In the genomic region with DNA sequence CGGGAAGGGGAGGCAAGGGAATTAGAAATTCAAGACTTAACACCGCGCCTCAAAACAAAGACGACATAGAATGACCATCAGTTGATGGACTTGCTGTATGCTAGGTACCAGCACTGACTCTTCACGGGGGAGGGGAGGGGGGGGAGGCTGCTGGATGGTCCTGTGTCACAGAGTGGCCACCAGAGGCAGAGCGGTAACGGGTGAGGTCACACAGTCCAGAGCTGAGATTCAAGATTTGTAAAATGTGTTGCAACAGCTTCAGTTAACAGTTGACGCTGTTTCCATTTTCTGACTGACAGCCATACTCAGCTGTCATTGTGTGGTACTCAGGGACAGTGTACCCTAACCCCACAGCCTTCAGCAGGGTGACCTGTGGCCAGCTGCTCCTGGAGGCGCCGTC, we compare ENCODE assay signal across 9 mouse cellular contexts. TPM values are rescaled to one million over a fixed set of nuclear protein-coding genes. Genes with fewer than 3 reads are reported as not detected.
A peak's percentile ranks its signal among the peaks of the same experiment; 100 is the strongest.
DNase-seq lines count a peak whose midpoint lies in the region; ATAC-seq lines count a peak whose summit lies in the region.
"Had no signal": no experiment of that assay in that cellular context is flagged by ENCODE, and none has a peak within 500 bp of the region (broad histone marks: within the 10 kb centered on the region; RNA-seq: fewer than 3 reads in every experiment).

No protein-coding gene starts in this region.

- peaks cover 30% of the 10 kb centered on the region for H3K36me3 ChIP-seq in kidney, embryonic 14.5 days (ENCODE audit: control insufficient read depth, insufficient read depth, low read length)
- peaks cover 28% of the 10 kb centered on the region for H3K36me3 ChIP-seq in embryonic facial prominence, embryonic 13.5 days
- peaks cover 65% of the 10 kb centered on the region for H3K36me3 ChIP-seq in hindbrain, embryonic 13.5 days
- H3K36me3 ChIP-seq in midbrain, embryonic 13.5 days = peaks cover 54% of the 10 kb centered on the region

- no peak for DNase-seq in kidney, adult 9 months
- DNase-seq in cerebellum, adult 9-10 months = no peak
- DNase-seq in frontal cortex, postnatal 14 days (ENCODE audit: low spot score in 2 of 2) = no peak

- no peak for ATAC-seq in kidney, embryonic 14.5 days (ENCODE audit: low FRiP score, low TSS enrichment)
- ATAC-seq in embryonic facial prominence, embryonic 13.5 days (ENCODE audit: insufficient number of reproducible peaks, insufficient read depth, low FRiP score, low TSS enrichment, low read depth) = no peak
- ATAC-seq in hindbrain, embryonic 13.5 days (ENCODE audit: low FRiP score) = no peak
- no peak for ATAC-seq in midbrain, embryonic 13.5 days

- H3K4me1 ChIP-seq in kidney, embryonic 14.5 days (ENCODE audit: control insufficient read depth, insufficient read depth, low read length) = no peaks in the 10 kb centered on the region
- peaks cover 16% of the 10 kb centered on the region for H3K4me1 ChIP-seq in embryonic facial prominence, embryonic 13.5 days
- H3K4me1 ChIP-seq in hindbrain, embryonic 13.5 days (replicated peaks) = peaks cover 27% of the 10 kb centered on the region
- peaks cover 31% of the 10 kb centered on the region for H3K4me1 ChIP-seq in midbrain, embryonic 13.5 days (replicated peaks)

- no peaks in the 10 kb centered on the region for H3K9me3 ChIP-seq in kidney, embryonic 14.5 days (ENCODE audit: control insufficient read depth, low read length)
- no peaks in the 10 kb centered on the region for H3K9me3 ChIP-seq in embryonic facial prominence, embryonic 13.5 days
- no peaks in the 10 kb centered on the region for H3K9me3 ChIP-seq in hindbrain, embryonic 13.5 days
- no peaks in the 10 kb centered on the region for H3K9me3 ChIP-seq in midbrain, embryonic 13.5 days

- 0 out of 2 replicates have a peak overlapping the region, but pooled peaks have one; percentile 51 for H3K4me2 ChIP-seq in kidney, embryonic 14.5 days (replicated peaks; ENCODE audit: low read depth, low read length)
- H3K4me2 ChIP-seq in embryonic facial prominence, embryonic 13.5 days = peak overlapping the region; percentile 64; the same call in 1 of the 2 replicates
- H3K4me2 ChIP-seq in hindbrain, embryonic 13.5 days = peak overlapping the region; percentile 53
- peak overlapping the region; percentile 52 for H3K4me2 ChIP-seq in midbrain, embryonic 13.5 days (replicated peaks)

- H3K4me3 ChIP-seq in kidney, embryonic 14.5 days (ENCODE audit: low read length) = no peak overlapping the region
- H3K4me3 ChIP-seq in embryonic facial prominence, embryonic 13.5 days = no peak overlapping the region; the same call in 1 of the 2 replicates
- H3K4me3 ChIP-seq in hindbrain, embryonic 13.5 days = peak overlapping the region; percentile 32
- peak overlapping the region; percentile 30 for H3K4me3 ChIP-seq in midbrain, embryonic 13.5 days (replicated peaks)
- H3K4me3 ChIP-seq: myocyte had no signal

- peak overlapping the region; percentile 37; the same call in 1 of the 2 replicates for H3K9ac ChIP-seq in kidney, embryonic 14.5 days (ENCODE audit: low read depth, low read length)
- H3K9ac ChIP-seq in embryonic facial prominence, embryonic 13.5 days = no peak overlapping the region
- peak overlapping the region; percentile 62; the same call in 1 of the 2 replicates for H3K9ac ChIP-seq in hindbrain, embryonic 13.5 days
- H3K9ac ChIP-seq in midbrain, embryonic 13.5 days (replicated peaks) = peak overlapping the region; percentile 53; the same call in 1 of the 2 replicates

- 70% methylated on average over 10 of the region's 10 CpGs for WGBS in kidney, embryonic 14.5 days
- 64% methylated on average over 10 of the region's 10 CpGs for WGBS in embryonic facial prominence, embryonic 13.5 days
- WGBS in hindbrain, embryonic 13.5 days = 60% methylated on average over 10 of the region's 10 CpGs
- 58% methylated on average over 10 of the region's 10 CpGs for WGBS in midbrain, embryonic 13.5 days

- no peaks in the 10 kb centered on the region for H3K27me3 ChIP-seq in kidney, embryonic 14.5 days (ENCODE audit: control insufficient read depth, insufficient read depth, low read length)
- H3K27me3 ChIP-seq in embryonic facial prominence, embryonic 13.5 days = no peaks in the 10 kb centered on the region
- H3K27me3 ChIP-seq in hindbrain, embryonic 13.5 days = no peaks in the 10 kb centered on the region
- no peaks in the 10 kb centered on the region for H3K27me3 ChIP-seq in midbrain, embryonic 13.5 days

- no peak overlapping the region for H3K27ac ChIP-seq in kidney, embryonic 14.5 days (ENCODE audit: low read depth, low read length)
- H3K27ac ChIP-seq in embryonic facial prominence, embryonic 13.5 days = no peak overlapping the region
- H3K27ac ChIP-seq in hindbrain, embryonic 13.5 days = no peak overlapping the region
- peak overlapping the region; percentile 81; the same call in 1 of the 2 replicates for H3K27ac ChIP-seq in midbrain, embryonic 13.5 days

RNA-seq across cellular contexts. Expression of gene Tor2a, which starts 4.9 kb away (rescaled TPM):
- 75.6 and 76.8 TPM in 2 replicates for polyA plus RNA-seq in kidney, embryonic 14.5 days (2014; fragmentation: Nextera tagmentation; extraction: Ambion mirVana)
- 65.1 and 72.3 TPM in 2 replicates for polyA plus RNA-seq in embryonic facial prominence, embryonic 13.5 days (2015; fragmentation: Nextera tagmentation; extraction: Ambion mirVana)
- polyA plus RNA-seq in hindbrain, embryonic 13.5 days (2015; fragmentation: Nextera tagmentation; extraction: Ambion mirVana) = 54.2 and 54.4 TPM in 2 replicates
- polyA plus RNA-seq in midbrain, embryonic 13.5 days (2015; fragmentation: Nextera tagmentation; extraction: Ambion mirVana) = 48.0 and 52.6 TPM in 2 replicates

RNA-seq across cellular contexts. Expression of gene 6330409D20Rik, which starts 11.4 kb away (rescaled TPM):
- polyA plus RNA-seq in kidney, embryonic 14.5 days (2014; fragmentation: Nextera tagmentation; extraction: Ambion mirVana) = not detected in 2 replicates
- polyA plus RNA-seq in embryonic facial prominence, embryonic 13.5 days (2015; fragmentation: Nextera tagmentation; extraction: Ambion mirVana) = 0.34 and 0.58 TPM in 2 replicates
- polyA plus RNA-seq in hindbrain, embryonic 13.5 days (2015; fragmentation: Nextera tagmentation; extraction: Ambion mirVana) = 3.3 and 3.7 TPM in 2 replicates
- polyA plus RNA-seq in midbrain, embryonic 13.5 days (2015; fragmentation: Nextera tagmentation; extraction: Ambion mirVana) = 3.9 TPM in 2 replicates
- polyA plus RNA-seq: gonadal fat pad, adult 2 months; myocyte had no signal

RNA-seq across cellular contexts. Expression of gene Ttc16, which starts 23.3 kb away (rescaled TPM):
- 0.30 TPM in 1 of 2 replicates, not detected in the other for polyA plus RNA-seq in kidney, embryonic 14.5 days (2014; fragmentation: Nextera tagmentation; extraction: Ambion mirVana)
- 0.21 and 0.29 TPM in 2 replicates for polyA plus RNA-seq in embryonic facial prominence, embryonic 13.5 days (2015; fragmentation: Nextera tagmentation; extraction: Ambion mirVana)
- polyA plus RNA-seq in hindbrain, embryonic 13.5 days (2015; fragmentation: Nextera tagmentation; extraction: Ambion mirVana) = 0.56 and 1.8 TPM in 2 replicates
- polyA plus RNA-seq in midbrain, embryonic 13.5 days (2015; fragmentation: Nextera tagmentation; extraction: Ambion mirVana) = 0.35 and 0.52 TPM in 2 replicates

RNA-seq across cellular contexts. Expression of gene Ptrh1, which starts 23.4 kb away (rescaled TPM):
- polyA plus RNA-seq in kidney, embryonic 14.5 days (2014; fragmentation: Nextera tagmentation; extraction: Ambion mirVana) = 3.3 and 5.8 TPM in 2 replicates
- polyA plus RNA-seq in embryonic facial prominence, embryonic 13.5 days (2015; fragmentation: Nextera tagmentation; extraction: Ambion mirVana) = 4.6 and 5.8 TPM in 2 replicates
- polyA plus RNA-seq in hindbrain, embryonic 13.5 days (2015; fragmentation: Nextera tagmentation; extraction: Ambion mirVana) = 4.5 and 5.1 TPM in 2 replicates
- polyA plus RNA-seq in midbrain, embryonic 13.5 days (2015; fragmentation: Nextera tagmentation; extraction: Ambion mirVana) = 4.1 and 4.2 TPM in 2 replicates

RNA-seq across cellular contexts. Expression of gene Sh2d3c, which starts 31.3 kb away (rescaled TPM):
- 19.8 and 25.4 TPM in 2 replicates for polyA plus RNA-seq in kidney, embryonic 14.5 days (2014; fragmentation: Nextera tagmentation; extraction: Ambion mirVana)
- 19.4 and 21.8 TPM in 2 replicates for polyA plus RNA-seq in embryonic facial prominence, embryonic 13.5 days (2015; fragmentation: Nextera tagmentation; extraction: Ambion mirVana)
- polyA plus RNA-seq in hindbrain, embryonic 13.5 days (2015; fragmentation: Nextera tagmentation; extraction: Ambion mirVana) = 41.8 and 50.5 TPM in 2 replicates
- 37.8 and 40.7 TPM in 2 replicates for polyA plus RNA-seq in midbrain, embryonic 13.5 days (2015; fragmentation: Nextera tagmentation; extraction: Ambion mirVana)

Comparison
In these comparisons a context has a peak if more than half of its experiments do, and no peak if none do; other contexts are left out.
1. H3K4me3 ChIP-seq: peak in hindbrain, embryonic 13.5 days (single experiment) and midbrain, embryonic 13.5 days (single experiment); none in kidney, embryonic 14.5 days (single experiment) and embryonic facial prominence, embryonic 13.5 days (single experiment).
2. Peak in every context shown above with its lines, with median percentiles within 50 percentile points of each other: H3K4me2 ChIP-seq.